ENCODE assay signal across 18 mouse cellular contexts in the genomic region with DNA sequence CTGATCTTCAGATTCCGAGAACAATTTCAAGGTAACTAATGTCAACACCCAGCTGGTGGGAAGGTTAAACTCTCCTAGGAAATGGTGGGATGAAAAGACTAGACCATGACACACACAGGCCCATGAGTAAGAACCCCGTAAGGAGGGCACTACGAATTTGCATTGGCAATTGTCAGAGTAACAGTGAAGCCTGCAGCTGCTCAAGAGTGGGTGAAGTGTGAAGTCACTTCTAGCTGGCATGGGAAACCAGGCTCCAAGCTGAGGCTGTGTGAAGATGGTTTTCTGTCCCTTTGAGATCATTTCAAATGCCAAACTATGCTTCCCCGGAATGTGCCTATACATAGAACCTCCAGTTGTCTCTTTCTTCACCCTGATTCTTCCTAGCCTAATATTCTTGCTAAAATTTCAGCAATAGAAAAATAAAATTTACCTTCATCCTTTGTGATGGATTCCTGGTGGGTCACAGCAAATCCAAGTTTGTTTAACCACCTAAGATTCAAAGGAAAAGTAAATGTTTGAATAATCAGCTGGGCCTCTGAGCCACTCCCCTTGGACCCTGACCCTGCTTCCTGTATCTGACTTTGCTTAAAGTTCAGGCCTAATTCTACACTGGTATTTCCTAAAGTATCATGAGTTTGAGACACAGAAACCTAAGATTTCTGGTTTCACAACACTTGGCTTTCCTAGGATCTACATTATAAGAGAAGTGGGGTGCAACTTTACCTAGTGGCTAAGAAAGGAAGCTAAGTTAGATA.
A peak's percentile ranks its signal among the peaks of the same experiment; 100 is the strongest.
DNase-seq lines count a peak whose midpoint lies in the region; ATAC-seq lines count a peak whose summit lies in the region.
"Had no signal": no experiment of that assay in that cellular context is flagged by ENCODE, and none has a peak within 500 bp of the region (broad histone marks: within the 10 kb centered on the region; RNA-seq: fewer than 3 reads in every experiment).

No protein-coding gene starts in this region.

- H3K9me3 ChIP-seq in stomach, embryonic 15.5 days, result no peaks in the 10 kb centered on the region
- H3K9me3 ChIP-seq: hindbrain, embryonic 12.5 days; liver, embryonic 15.5 days; midbrain, embryonic 12.5 days had no signal

- intact Hi-C loops in left cerebral cortex, postnatal 4 days (cut with DNase I), result no loop called here
- intact Hi-C loops in left cerebral cortex, postnatal 14 days (cut with DNase I), result no loop called here

- peak; percentile 47; the same call in 1 of the 2 replicates for ATAC-seq in stomach, embryonic 15.5 days (ENCODE audit: insufficient read depth, low FRiP score, low read depth)
- ATAC-seq: activated CD4-positive, CD25-positive, alpha-beta regulatory T cell, adult 4 months had no signal

- no peak overlapping the region for H3K4me2 ChIP-seq in stomach, embryonic 15.5 days
- H3K4me2 ChIP-seq: hindbrain, embryonic 12.5 days; liver, embryonic 15.5 days; midbrain, embryonic 12.5 days had no signal

- no peaks in the 10 kb centered on the region for H3K36me3 ChIP-seq in stomach, embryonic 15.5 days
- H3K36me3 ChIP-seq: hindbrain, embryonic 12.5 days; liver, embryonic 15.5 days; midbrain, embryonic 12.5 days had no signal

- H3K4me3 ChIP-seq in stomach, embryonic 15.5 days (replicated peaks), result no peak overlapping the region
- H3K4me3 ChIP-seq: hindbrain, embryonic 12.5 days; liver, embryonic 15.5 days; midbrain, embryonic 12.5 days had no signal

- 67% methylated on average over 4 of the region's 4 CpGs for WGBS in stomach, embryonic 15.5 days

- H3K4me1 ChIP-seq in stomach, embryonic 15.5 days, result no peaks in the 10 kb centered on the region
- H3K4me1 ChIP-seq: hindbrain, embryonic 12.5 days; liver, embryonic 15.5 days; midbrain, embryonic 12.5 days had no signal

- 0 out of 2 replicates have a peak overlapping the region, but pooled peaks have one; percentile 19 for H3K27ac ChIP-seq in stomach, embryonic 15.5 days
- H3K27ac ChIP-seq: hindbrain, embryonic 12.5 days; liver, embryonic 15.5 days; midbrain, embryonic 12.5 days had no signal

- DNase-seq in left cerebral cortex, adult 11 months (ENCODE audit: low spot score), result peak; percentile 72
- DNase-seq in left cerebral cortex, postnatal 4 days, result no peak
- peak; percentile 28 to 54 for DNase-seq in frontal cortex, postnatal 14 days (ENCODE audit: low spot score in 2 of 2)
- peak; percentile 65 to 89 for DNase-seq in left cerebral cortex, postnatal 14 days (ENCODE audit: low spot score in 2 of 2)
- no peak for DNase-seq in c-Kit-positive CD71-positive TER-119-positive erythroid progenitor cells, embryonic 14.5 days (ENCODE audit: low spot score)
- no peak for DNase-seq in ovary, postnatal 10 days (ENCODE audit: low spot score)
- DNase-seq in kidney, adult 9 months, result no peak
- DNase-seq: adrenal gland, postnatal 36 days; cerebellum, adult 11 months; gastrocnemius, postnatal 14 days; kidney, adult 18-20 months; lung, postnatal 36 days; thymus, postnatal 14 days had no signal

- no peaks in the 10 kb centered on the region for H3K27me3 ChIP-seq in stomach, embryonic 15.5 days (replicated peaks)
- H3K27me3 ChIP-seq: hindbrain, embryonic 12.5 days; liver, embryonic 15.5 days; midbrain, embryonic 12.5 days had no signal

- no peak overlapping the region for H3K9ac ChIP-seq in stomach, embryonic 15.5 days
- H3K9ac ChIP-seq: hindbrain, embryonic 12.5 days; liver, embryonic 15.5 days; midbrain, embryonic 12.5 days had no signal

Comparison
In these comparisons a context has a peak if more than half of its experiments do, and no peak if none do; other contexts are left out.
1. DNase-seq: peak in left cerebral cortex, adult 11 months (single experiment), frontal cortex, postnatal 14 days (2 of 2) and left cerebral cortex, postnatal 14 days (2 of 2); none in left cerebral cortex, postnatal 4 days (single experiment), c-Kit-positive CD71-positive TER-119-positive erythroid progenitor cells, embryonic 14.5 days (single experiment), ovary, postnatal 10 days (single experiment) and kidney, adult 9 months (single experiment).